Mouse (Mus musculus) forebrain, embryonic 11.5 days (tissue): Measurements from ENCODE around the gene Wdr12. TPM values are rescaled to one million over a fixed set of nuclear protein-coding genes. Genes with fewer than 3 reads are reported as not detected.

Source experiments
- ATAC-seq: fragments of 200-750 bp; cut with Nextera tagmentation; replicated peaks from 2 replicates; pipeline ENCODE4 v1.8.0; 2017; ENCODE audit warnings: moderate TSS enrichment; ENCODE audit not compliant: low FRiP score
- DNase-seq: peaks from one replicate; pipeline ENCODE4 v3.0.0-alpha.2; 2017; ENCODE audit warnings: low spot score
- H3K27ac ChIP-seq: fragments of 300-500 bp; sonication (generic); 2 replicates; pipeline ENCODE4 v1.5.1; 2014; ENCODE audit warnings: low read depth, low read length
- H3K27me3 ChIP-seq: fragments of 300-500 bp; sonication (generic); 2 replicates; pipeline ENCODE4 v1.6.1; 2014; ENCODE audit warnings: mild to moderate bottlenecking, low read length, mixed read lengths; ENCODE audit not compliant: control insufficient read depth, insufficient read depth
- H3K36me3 ChIP-seq: fragments of 300-500 bp; sonication (generic); 2 replicates; pipeline ENCODE4 v1.6.1; 2014; ENCODE audit warnings: mild to moderate bottlenecking, low read length, moderate library complexity, mixed read lengths; ENCODE audit not compliant: control insufficient read depth, insufficient read depth
- H3K4me1 ChIP-seq: fragments of 300-500 bp; sonication (generic); replicated peaks from 2 replicates; pipeline ENCODE4 v1.6.1; 2014; ENCODE audit warnings: low read length, mixed read lengths; ENCODE audit not compliant: control insufficient read depth, insufficient read depth
- H3K4me2 ChIP-seq: fragments of 300-500 bp; sonication (generic); 2 replicates; pipeline ENCODE4 v1.6.1; 2014; ENCODE audit warnings: low read depth, mild to moderate bottlenecking, low read length, moderate library complexity, mixed read lengths; ENCODE audit not compliant: severe bottlenecking
- H3K4me3 ChIP-seq: fragments of 300-500 bp; sonication (generic); 2 replicates; pipeline ENCODE4 v1.5.1; 2014; ENCODE audit warnings: low read depth, low read length
- H3K9ac ChIP-seq: fragments of 300-500 bp; sonication (generic); 2 replicates; pipeline ENCODE4 v1.6.1; 2014; ENCODE audit warnings: low read length
- H3K9me3 ChIP-seq: fragments of 300-500 bp; sonication (generic); 2 replicates; pipeline ENCODE4 v1.6.1; 2016; ENCODE audit warnings: low read length, mixed read lengths; ENCODE audit not compliant: control insufficient read depth
- WGBS: fragments of 180-500 bp; shearing (Covaris S2); extraction: QIAGEN DNeasy Blood & Tissue Kit; methylation state at CpG from one replicate; pipeline ENCODE4 v1.1.7; 2014; 5-methylcytosine and 5-hydroxymethylcytosine counted together
- polyA plus RNA-seq: library from polyadenylated mRNA; unstranded; fragments of >200 nt; fragmentation: Nextera tagmentation; extraction: Ambion mirVana; gene quantifications from 2 replicates; pipeline ENCODE4 v1.2.1, GENCODE M21; 2014

Gene Wdr12
- 53.9 and 62.4 TPM in 2 replicates for polyA plus RNA-seq

DNA sequence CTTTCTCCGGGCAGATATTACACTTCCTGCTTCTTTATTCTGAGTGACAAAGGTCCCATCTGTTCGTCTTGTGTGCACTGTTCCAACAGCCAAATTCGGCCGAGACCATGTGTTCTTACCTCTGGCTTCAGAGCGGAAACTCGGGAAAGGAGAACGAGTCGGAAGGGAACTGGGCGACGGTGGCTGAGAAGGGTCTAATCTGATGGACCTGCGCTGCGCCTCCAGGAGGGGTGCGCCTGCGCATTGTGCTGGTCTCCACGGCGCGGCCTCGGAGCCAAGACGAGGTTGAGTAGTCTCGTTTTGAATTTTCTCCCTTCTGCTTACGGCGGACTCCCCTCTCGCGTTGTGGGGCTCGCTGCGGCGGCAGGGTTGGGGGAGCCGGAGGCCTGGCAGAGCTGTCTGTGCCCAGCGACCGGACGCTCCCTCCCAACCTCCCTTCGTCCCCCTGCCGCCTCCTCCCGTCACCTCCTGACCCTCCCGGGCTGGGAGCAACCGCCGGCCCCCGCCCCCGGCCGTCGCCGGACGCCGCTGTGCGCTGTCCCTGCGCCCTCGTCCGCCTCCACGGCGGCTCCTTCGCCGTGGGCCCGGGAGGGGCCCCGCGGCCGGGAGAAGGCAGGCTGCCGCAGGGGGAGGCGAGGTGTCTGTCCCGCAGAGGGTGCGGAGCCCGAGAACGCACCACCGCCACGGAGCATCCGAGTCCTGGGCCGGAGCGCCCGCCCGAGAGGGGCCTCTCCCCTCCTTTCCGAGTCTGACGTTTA, at the start of gene Wdr12, which contains the start of gene Carf:
Wdr12 (minus strand) TSS at position 622 of the 758 bp plus-strand sequence.
Carf (plus strand) TSS at position 224 of the 758 bp plus-strand sequence.
- Histone ChIP-seq H3K4me2 (peak within 1 kb of the TSS; percentile 59), H3K4me1 (no peaks in the 10 kb centered on the region; the same call in 1 of the 2 replicates), H3K36me3 (no peaks in the 10 kb centered on the region; the same call in 1 of the 2 replicates), H3K4me3 (peak within 1 kb of the TSS; percentile 90), H3K9ac (peak within 1 kb of the TSS; percentile 96), H3K27me3 (no peaks in the 10 kb centered on the region), H3K9me3 (no peaks in the 10 kb centered on the region), H3K27ac (peak within 1 kb of the TSS; percentile 94)
- peak; percentile 97 for DNase-seq
- peak; percentile 97 for ATAC-seq
- under 1% methylated on average over 70 of the region's 71 CpGs for WGBS

DNA sequence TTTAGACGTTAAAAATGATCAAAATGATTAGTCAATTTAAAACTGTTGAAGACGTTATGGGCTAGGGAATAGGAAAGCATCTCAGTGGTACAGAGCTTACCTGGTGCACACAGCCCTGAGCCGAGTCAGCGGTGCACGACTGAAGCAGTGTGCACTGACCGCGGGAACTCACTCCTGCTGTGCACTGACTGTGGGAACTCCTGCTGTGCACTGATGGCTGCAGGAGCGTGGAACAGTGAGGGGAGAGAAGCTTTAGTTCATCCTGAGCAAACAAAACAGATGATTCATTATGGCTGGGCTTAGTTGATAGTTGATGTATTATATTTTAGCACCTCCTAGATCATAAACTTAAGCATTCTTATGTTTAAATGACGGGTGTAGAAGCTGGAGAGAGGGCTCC, 38.9 kb upstream of the Wdr12 start:
- no peak for ATAC-seq
- Histone ChIP-seq H3K4me1 (no peaks in the 10 kb centered on the region), H3K36me3 (no peaks in the 10 kb centered on the region), H3K9me3 (no peaks in the 10 kb centered on the region), H3K27me3 (no peaks in the 10 kb centered on the region), H3K27ac (no peak overlapping the region), H3K4me2 (no peak overlapping the region), H3K4me3 (no peak overlapping the region), H3K9ac (no peak overlapping the region)
- 43% methylated on average over 9 of the region's 9 CpGs for WGBS
- DNase-seq = no peak

DNA sequence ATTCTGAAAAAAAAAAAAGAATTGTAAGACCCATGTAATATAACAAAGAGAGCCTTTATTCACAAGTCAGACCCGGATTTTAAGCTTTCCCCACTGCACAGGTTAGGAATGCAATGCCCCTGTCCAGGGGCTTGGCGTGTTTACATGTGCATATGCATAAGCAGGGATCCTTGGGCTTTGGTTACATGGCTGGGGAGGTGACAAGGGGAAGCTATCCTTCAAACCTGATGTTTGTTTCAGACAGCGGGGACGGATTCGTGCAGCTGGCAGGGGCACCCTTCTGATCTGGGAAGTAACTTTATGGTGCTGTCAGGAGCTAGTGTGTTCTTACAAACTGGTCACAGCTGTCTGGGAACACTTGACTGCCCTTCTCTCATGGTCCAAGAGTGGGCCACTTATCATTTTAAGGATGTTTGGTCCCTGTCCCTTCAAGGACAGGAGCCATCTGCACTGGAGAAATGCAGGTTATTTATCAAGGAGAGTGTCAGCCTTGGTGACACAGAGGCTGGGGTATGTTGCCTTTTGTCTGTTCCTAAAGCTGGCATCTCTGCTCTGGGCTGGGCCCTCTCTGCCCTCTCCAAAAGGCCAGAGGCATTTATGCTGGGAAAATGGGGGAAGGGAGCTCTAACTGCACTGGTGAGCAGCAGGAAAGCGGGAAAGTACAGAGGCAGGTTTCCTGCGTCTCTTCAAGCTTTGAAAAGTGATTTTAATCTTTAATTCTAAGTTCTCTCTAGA, 19.4 kb upstream of the Wdr12 start:
- Histone ChIP-seq H3K27ac (no peak overlapping the region), H3K4me1 (no peaks in the 10 kb centered on the region), H3K4me2 (no peak overlapping the region), H3K36me3 (no peaks in the 10 kb centered on the region), H3K9ac (no peak overlapping the region), H3K4me3 (no peak overlapping the region), H3K27me3 (no peaks in the 10 kb centered on the region), H3K9me3 (no peaks in the 10 kb centered on the region)
- DNase-seq (no peak), ATAC-seq (no peak)
- WGBS = 86% methylated on average over 7 of the region's 7 CpGs

DNA sequence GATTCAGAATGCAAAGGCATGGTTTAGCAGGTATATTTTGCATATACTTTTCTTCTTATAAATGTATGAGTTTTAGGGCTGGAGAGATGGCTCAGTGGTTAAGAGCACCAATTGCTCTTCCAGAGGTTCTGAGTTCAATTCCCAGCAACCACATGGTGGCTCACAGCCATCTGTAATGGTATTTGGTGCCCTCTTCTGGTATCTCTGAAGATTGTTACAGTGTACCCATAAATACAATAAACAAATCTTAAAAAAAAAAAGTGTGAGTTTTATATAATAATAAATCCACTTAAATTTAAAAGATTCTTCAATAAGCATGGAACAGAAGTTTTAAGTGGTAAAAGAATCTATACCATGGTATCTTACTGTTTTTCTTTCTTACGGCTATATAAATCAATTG, 6.1 kb upstream of the Wdr12 start:
- Histone ChIP-seq H3K4me1 (no peaks in the 10 kb centered on the region), H3K36me3 (no peaks in the 10 kb centered on the region; the same call in 1 of the 2 replicates), H3K9me3 (no peaks in the 10 kb centered on the region), H3K4me2 (no peak overlapping the region), H3K9ac (no peak overlapping the region), H3K4me3 (no peak overlapping the region), H3K27me3 (no peaks in the 10 kb centered on the region), H3K27ac (no peak overlapping the region)
- no peak for ATAC-seq
- WGBS = 88% methylated on average over 1 of the region's 1 CpGs
- no peak for DNase-seq

DNA sequence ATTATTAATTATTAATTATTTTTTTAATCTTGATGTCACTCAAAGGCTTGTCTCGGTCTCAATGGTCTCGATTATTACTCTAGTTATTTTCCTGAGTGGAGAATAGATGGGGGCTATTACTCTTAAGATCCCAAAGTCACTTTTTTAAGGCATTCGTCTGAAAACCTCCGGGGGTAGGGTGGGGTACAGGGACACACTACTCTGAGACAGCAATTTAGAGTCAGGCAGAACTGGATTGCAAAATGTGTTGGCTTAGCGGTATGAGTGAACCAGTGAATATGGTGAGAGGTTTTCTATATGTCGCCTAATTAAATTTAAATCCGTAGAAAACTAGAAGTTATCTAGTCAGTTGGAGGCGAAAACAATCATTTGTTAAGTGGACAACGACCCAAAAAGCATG, 394 bp upstream of the Wdr12 start:
- H3K4me1 ChIP-seq = no peaks in the 10 kb centered on the region; the same call in 1 of the 2 replicates
- no peak for DNase-seq
- ATAC-seq = no peak
- H3K4me3 ChIP-seq = peak overlapping the region; percentile 90
- H3K36me3 ChIP-seq = no peaks in the 10 kb centered on the region; the same call in 1 of the 2 replicates
- peak overlapping the region; percentile 59 for H3K4me2 ChIP-seq
- no peaks in the 10 kb centered on the region for H3K27me3 ChIP-seq
- WGBS = 18% methylated on average over 9 of the region's 9 CpGs
- no peaks in the 10 kb centered on the region for H3K9me3 ChIP-seq
- no peak overlapping the region for H3K27ac ChIP-seq
- H3K9ac ChIP-seq = peak overlapping the region; percentile 96; the same call in 1 of the 2 replicates

DNA sequence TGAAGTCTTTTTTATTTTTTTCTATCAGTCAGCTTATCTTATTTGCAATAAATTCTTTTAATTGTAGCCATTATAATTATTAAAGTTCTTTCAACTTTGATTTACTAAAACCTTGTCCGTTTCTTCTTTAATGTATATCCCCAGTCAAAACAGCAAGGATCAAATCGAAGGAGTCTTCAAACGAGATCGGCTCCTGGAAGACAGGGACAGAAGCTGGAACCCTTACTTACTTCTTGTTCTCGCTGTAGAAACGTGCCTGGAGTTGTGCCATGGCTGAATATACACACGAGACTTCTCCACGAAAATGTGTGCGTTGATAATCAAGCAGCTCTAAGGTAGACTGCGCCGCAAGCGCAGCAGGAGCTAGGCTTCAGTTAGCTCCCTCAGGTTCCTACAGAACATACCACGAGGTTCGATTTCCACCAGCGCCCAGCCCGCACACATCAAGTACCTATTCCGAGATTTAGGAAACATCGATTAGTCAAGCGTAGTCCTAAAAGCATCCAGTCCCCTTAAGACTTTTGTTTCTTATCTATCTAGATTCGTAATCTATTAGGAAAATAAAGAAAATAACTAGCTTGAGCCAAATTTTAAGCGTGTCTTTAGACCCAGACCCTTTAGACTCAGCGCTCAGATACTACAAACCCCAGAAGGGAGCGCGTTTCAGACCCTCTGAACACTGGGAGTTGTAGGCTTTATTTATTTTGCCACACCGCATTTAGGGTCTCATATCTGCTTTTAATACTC, 995 bp downstream of the Wdr12 start:
- Histone ChIP-seq H3K27me3 (no peaks in the 10 kb centered on the region), H3K9ac (peak overlapping the region; percentile 96), H3K4me1 (no peaks in the 10 kb centered on the region; the same call in 1 of the 2 replicates), H3K4me3 (peak overlapping the region; percentile 90), H3K36me3 (no peaks in the 10 kb centered on the region; the same call in 1 of the 2 replicates), H3K27ac (peak overlapping the region; percentile 94; the same call in 1 of the 2 replicates), H3K9me3 (no peaks in the 10 kb centered on the region), H3K4me2 (peak overlapping the region; percentile 59)
- WGBS = under 1% methylated on average over 25 of the region's 25 CpGs
- DNase-seq (peak; percentile 76), ATAC-seq (peak; percentile 89)

DNA sequence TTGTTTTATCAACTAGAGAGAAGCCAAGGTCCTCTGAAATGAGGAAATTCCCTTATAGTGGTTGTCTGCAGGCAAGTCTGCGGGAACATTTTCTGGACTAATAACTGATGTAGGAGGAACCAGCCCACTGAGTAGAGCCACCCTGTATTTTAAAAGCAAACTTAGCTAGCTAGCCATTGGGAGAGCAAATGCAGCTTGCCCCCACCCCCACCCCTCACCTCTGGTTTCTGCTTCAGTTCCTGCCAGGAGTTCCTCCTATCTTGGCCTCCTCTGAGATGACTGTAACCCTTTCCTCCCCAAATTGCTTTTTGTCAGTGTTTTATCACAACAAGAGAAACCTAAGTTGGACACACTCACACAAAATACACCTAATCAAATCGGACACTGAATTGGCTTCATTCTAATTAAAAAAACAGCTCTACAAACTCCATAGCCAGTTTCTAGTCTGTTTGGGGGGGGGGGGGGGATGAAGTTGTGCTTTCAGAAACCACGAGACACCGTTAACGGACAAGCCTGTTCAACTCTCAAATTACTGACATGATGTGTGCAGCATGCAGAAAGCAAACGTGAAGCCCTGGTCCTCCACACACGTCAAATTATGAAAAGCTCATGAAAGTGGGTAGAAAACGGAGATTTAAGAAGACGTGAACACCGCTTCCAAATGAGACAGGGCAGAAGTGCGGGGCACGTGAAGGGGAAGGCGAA, 1.7 kb downstream of the Wdr12 start:
- Histone ChIP-seq H3K27me3 (no peaks in the 10 kb centered on the region), H3K4me3 (peak overlapping the region; percentile 90), H3K4me2 (peak overlapping the region; percentile 54), H3K9ac (peak overlapping the region; percentile 96; the same call in 1 of the 2 replicates), H3K36me3 (peaks cover 2% of the 10 kb centered on the region; the same call in 1 of the 2 replicates), H3K9me3 (no peaks in the 10 kb centered on the region), H3K4me1 (no peaks in the 10 kb centered on the region; the same call in 1 of the 2 replicates), H3K27ac (no peak overlapping the region)
- ATAC-seq = no peak
- no peak for DNase-seq
- WGBS = 11% methylated on average over 13 of the region's 13 CpGs

DNA sequence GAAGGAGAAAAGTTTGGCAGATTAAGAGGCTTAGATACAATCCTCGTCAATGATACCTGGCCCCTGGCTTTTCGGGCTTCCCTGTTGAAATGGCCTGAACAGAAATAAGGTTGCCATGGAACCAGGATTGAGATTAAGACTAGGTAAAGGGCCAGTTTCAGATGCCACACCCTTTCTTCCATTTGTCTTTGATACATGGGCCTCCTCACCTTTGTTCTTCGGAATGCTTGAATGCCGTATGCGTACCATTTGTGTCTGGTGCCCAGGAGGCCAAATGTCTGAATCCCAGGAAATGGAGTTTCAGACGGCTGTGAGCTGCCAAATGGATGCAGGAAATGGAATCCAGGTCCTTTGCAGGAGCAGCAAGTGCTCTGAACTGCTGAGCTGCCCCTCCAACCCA, 22.0 kb downstream of the Wdr12 start:
- 90% methylated on average over 6 of the region's 6 CpGs for WGBS
- no peak overlapping the region for H3K4me2 ChIP-seq
- H3K4me1 ChIP-seq = no peaks in the 10 kb centered on the region
- DNase-seq = no peak
- no peak overlapping the region for H3K4me3 ChIP-seq
- H3K27ac ChIP-seq = no peak overlapping the region
- ATAC-seq = no peak
- H3K9ac ChIP-seq = no peak overlapping the region
- H3K27me3 ChIP-seq = no peaks in the 10 kb centered on the region
- H3K36me3 ChIP-seq = no peaks in the 10 kb centered on the region
- no peaks in the 10 kb centered on the region for H3K9me3 ChIP-seq
